8 mouse cellular contexts compared by ENCODE assay signal in the genomic region with DNA sequence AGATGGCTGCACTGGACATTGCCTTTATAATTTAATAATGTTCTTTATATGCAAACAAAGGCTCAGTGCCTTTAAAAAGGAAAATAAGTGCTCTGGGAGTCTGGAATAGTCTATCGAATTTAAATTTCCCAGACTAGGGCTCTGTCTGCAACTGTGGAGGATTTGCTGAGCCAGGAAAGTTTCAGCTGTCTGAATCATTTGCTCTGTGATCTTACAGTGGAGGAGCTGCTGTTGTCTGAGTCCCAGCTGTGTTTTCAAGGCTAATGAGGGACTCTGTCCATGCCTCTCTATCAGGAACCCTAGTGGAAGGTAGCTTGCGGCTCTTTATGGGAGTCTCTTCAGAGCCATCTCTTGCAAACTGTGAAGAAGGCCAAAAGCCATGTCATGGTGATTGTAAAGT. TPM values are rescaled to one million over a fixed set of nuclear protein-coding genes. Genes with fewer than 3 reads are reported as not detected.
DNase-seq lines count a peak whose midpoint lies in the region; ATAC-seq and TF ChIP-seq lines count a peak whose summit lies in the region.
"Not testable (repeated sequence)": the region's sequence is repeated elsewhere in the genome, so short reads cannot be mapped to it uniquely, and the experiment has no call there.

No protein-coding gene starts in this region.

- H3K4me3 ChIP-seq in embryonic facial prominence, embryonic 11.5 days (ENCODE audit: low read depth, low read length) = peak overlapping the region; percentile 58
- peak overlapping the region; percentile 60 for H3K4me3 ChIP-seq in hindbrain, embryonic 13.5 days
- peak overlapping the region; percentile 58 for H3K4me3 ChIP-seq in kidney, postnatal 0 days (replicated peaks; ENCODE audit: low read depth, low read length)
- H3K4me3 ChIP-seq in liver, embryonic 16.5 days (ENCODE audit: low read depth, low read length) = peak overlapping the region; percentile 65
- peak overlapping the region; percentile 49 for H3K4me3 ChIP-seq in midbrain, embryonic 14.5 days (replicated peaks; ENCODE audit: low read depth, low read length)
- H3K4me3 ChIP-seq in stomach, embryonic 14.5 days (ENCODE audit: low read depth, low read length) = peak overlapping the region; percentile 45

- not testable (repeated sequence) for H3K36me3 ChIP-seq in embryonic facial prominence, embryonic 11.5 days (replicated peaks; ENCODE audit: control insufficient read depth, insufficient read depth, low read depth, low read length); hindbrain, embryonic 13.5 days; kidney, postnatal 0 days (ENCODE audit: insufficient read depth, low read length); liver, embryonic 16.5 days (ENCODE audit: control insufficient read depth, insufficient read depth); midbrain, embryonic 14.5 days (ENCODE audit: control insufficient read depth, insufficient read depth, low read length); stomach, embryonic 14.5 days (ENCODE audit: control insufficient read depth, insufficient read depth, low read length)

- H3K9ac ChIP-seq in embryonic facial prominence, embryonic 11.5 days (replicated peaks; ENCODE audit: low read length) = peak overlapping the region; percentile 60
- peak overlapping the region; percentile 77 for H3K9ac ChIP-seq in hindbrain, embryonic 13.5 days
- peak overlapping the region; percentile 47; the same call in 1 of the 2 replicates for H3K9ac ChIP-seq in kidney, postnatal 0 days (ENCODE audit: low read depth, low read length)
- not testable (repeated sequence) for H3K9ac ChIP-seq in liver, embryonic 16.5 days (ENCODE audit: low read depth, low read length)
- peak overlapping the region; percentile 45; the same call in 1 of the 2 replicates for H3K9ac ChIP-seq in midbrain, embryonic 14.5 days (replicated peaks; ENCODE audit: low read length)
- peak overlapping the region; percentile 18; the same call in 1 of the 2 replicates for H3K9ac ChIP-seq in stomach, embryonic 14.5 days (replicated peaks; ENCODE audit: low read depth, low read length)

- H3K27ac ChIP-seq in embryonic facial prominence, embryonic 11.5 days (replicated peaks; ENCODE audit: low read depth, low read length); hindbrain, embryonic 13.5 days; kidney, postnatal 0 days; liver, embryonic 16.5 days (ENCODE audit: low read length); midbrain, embryonic 14.5 days (replicated peaks; ENCODE audit: low read depth, low read length); stomach, embryonic 14.5 days (ENCODE audit: low read length): not testable (repeated sequence)

- not testable (repeated sequence) for H3K27me3 ChIP-seq in embryonic facial prominence, embryonic 11.5 days (ENCODE audit: control insufficient read depth, insufficient read depth, low read length); hindbrain, embryonic 13.5 days; kidney, postnatal 0 days (ENCODE audit: insufficient read depth, low read length); liver, embryonic 16.5 days (ENCODE audit: control insufficient read depth, insufficient read depth, low read depth, low read length); midbrain, embryonic 14.5 days (ENCODE audit: control insufficient read depth, insufficient read depth, low read length); stomach, embryonic 14.5 days (ENCODE audit: control insufficient read depth, insufficient read depth, low read length)

- H3K9me3 ChIP-seq in embryonic facial prominence, embryonic 11.5 days (replicated peaks; ENCODE audit: control insufficient read depth, low read length); hindbrain, embryonic 13.5 days; kidney, postnatal 0 days (replicated peaks; ENCODE audit: low read length); liver, embryonic 16.5 days (replicated peaks; ENCODE audit: control insufficient read depth, low read length); midbrain, embryonic 14.5 days (ENCODE audit: control insufficient read depth, low read length); stomach, embryonic 14.5 days (ENCODE audit: control insufficient read depth, low read depth, low read length): not testable (repeated sequence)

- WGBS in embryonic facial prominence, embryonic 11.5 days = 31% methylated on average over 2 of the region's 2 CpGs
- WGBS in hindbrain, embryonic 13.5 days = 14% methylated on average over 2 of the region's 2 CpGs
- 10% methylated on average over 2 of the region's 2 CpGs for WGBS in kidney, postnatal 0 days
- WGBS in liver, embryonic 16.5 days (ENCODE audit: insufficient replicate concordance) = 4% methylated on average over 2 of the region's 2 CpGs
- WGBS in midbrain, embryonic 14.5 days = 24% methylated on average over 2 of the region's 2 CpGs
- 20% methylated on average over 2 of the region's 2 CpGs for whole genome bisulfite sequencing in stomach, embryonic 14.5 days

- TF ChIP-seq CTCF in kidney, postnatal 0 days (IDR thresholded peaks at IDR 0.05; ENCODE audit: low read depth) = not testable (repeated sequence)

- ATAC-seq in embryonic facial prominence, embryonic 11.5 days (replicated peaks; ENCODE audit: insufficient number of reproducible peaks, low FRiP score, low TSS enrichment, low read depth); hindbrain, embryonic 13.5 days (ENCODE audit: low FRiP score); kidney, postnatal 0 days (replicated peaks; ENCODE audit: low FRiP score, low read depth); liver, embryonic 16.5 days (ENCODE audit: low read depth); midbrain, embryonic 14.5 days (ENCODE audit: low FRiP score, low TSS enrichment); stomach, embryonic 14.5 days (ENCODE audit: insufficient number of reproducible peaks, insufficient read depth, low FRiP score, low read depth): not testable (repeated sequence)

- peak overlapping the region; percentile 40 for H3K4me2 ChIP-seq in embryonic facial prominence, embryonic 11.5 days (ENCODE audit: low read depth, low read length)
- peak overlapping the region; percentile 55 for H3K4me2 ChIP-seq in hindbrain, embryonic 13.5 days
- peak overlapping the region; percentile 51 for H3K4me2 ChIP-seq in kidney, postnatal 0 days (ENCODE audit: low read length)
- H3K4me2 ChIP-seq in liver, embryonic 16.5 days (ENCODE audit: low read depth, low read length) = peak overlapping the region; percentile 49
- peak overlapping the region; percentile 55 for H3K4me2 ChIP-seq in midbrain, embryonic 14.5 days (ENCODE audit: low read length)
- H3K4me2 ChIP-seq in stomach, embryonic 14.5 days (replicated peaks; ENCODE audit: low read depth, low read length) = peak overlapping the region; percentile 36

- peak; percentile 50 to 85 for DNase-seq in adrenal gland, adult (ENCODE audit: inconsistent age in 2 of 2, low spot score in 1 of 2)
- DNase-seq in embryonic facial prominence, embryonic 11.5 days (ENCODE audit: low spot score); kidney, postnatal 0 days (ENCODE audit: low spot score): not testable (repeated sequence)
- DNase-seq in frontal cortex, postnatal 36 days (ENCODE audit: low spot score in 2 of 2) = peak; percentile 3 to 17
- DNase-seq in midbrain, embryonic 14.5 days = peak; percentile 1

- H3K4me1 ChIP-seq in embryonic facial prominence, embryonic 11.5 days (ENCODE audit: control insufficient read depth, insufficient read depth, low read length); hindbrain, embryonic 13.5 days (replicated peaks); kidney, postnatal 0 days (replicated peaks; ENCODE audit: insufficient read depth, low read length); liver, embryonic 16.5 days (ENCODE audit: control insufficient read depth, low read depth, low read length); midbrain, embryonic 14.5 days (ENCODE audit: control insufficient read depth, insufficient read depth, low read length); stomach, embryonic 14.5 days (ENCODE audit: control insufficient read depth, insufficient read depth, low read length): not testable (repeated sequence)

RNA-seq across cellular contexts. Expression of a gene that starts 0.8 kb away (rescaled TPM):
- polyA plus RNA-seq in embryonic facial prominence, embryonic 11.5 days (2014; fragmentation: Nextera tagmentation; extraction: Ambion mirVana) = 13.2 TPM in 2 replicates
- polyA plus RNA-seq in hindbrain, embryonic 13.5 days (2015; fragmentation: Nextera tagmentation; extraction: Ambion mirVana) = 9.3 and 9.8 TPM in 2 replicates
- polyA plus RNA-seq in kidney, postnatal 0 days (2015; fragmentation: Nextera tagmentation; extraction: Ambion mirVana) = 12.0 and 13.4 TPM in 2 replicates
- 3.8 and 4.2 TPM in 2 replicates for polyA plus RNA-seq in liver, embryonic 16.5 days (2015; fragmentation: Nextera tagmentation; extraction: Ambion mirVana)
- polyA plus RNA-seq in midbrain, embryonic 14.5 days (2014; fragmentation: Nextera tagmentation; extraction: Ambion mirVana) = 9.0 and 9.4 TPM in 2 replicates
- polyA plus RNA-seq in stomach, embryonic 14.5 days (2014; fragmentation: Nextera tagmentation; extraction: Ambion mirVana) = 18.4 and 18.7 TPM in 2 replicates

RNA-seq across cellular contexts. Expression of a gene that starts 54.4 kb away (rescaled TPM):
- polyA plus RNA-seq in embryonic facial prominence, embryonic 11.5 days (2014; fragmentation: Nextera tagmentation; extraction: Ambion mirVana) = 18.8 and 22.9 TPM in 2 replicates
- 12.0 and 14.3 TPM in 2 replicates for polyA plus RNA-seq in hindbrain, embryonic 13.5 days (2015; fragmentation: Nextera tagmentation; extraction: Ambion mirVana)
- polyA plus RNA-seq in kidney, postnatal 0 days (2015; fragmentation: Nextera tagmentation; extraction: Ambion mirVana) = 16.7 and 16.9 TPM in 2 replicates
- polyA plus RNA-seq in liver, embryonic 16.5 days (2015; fragmentation: Nextera tagmentation; extraction: Ambion mirVana) = 3.4 and 4.4 TPM in 2 replicates
- 12.1 and 14.5 TPM in 2 replicates for polyA plus RNA-seq in midbrain, embryonic 14.5 days (2014; fragmentation: Nextera tagmentation; extraction: Ambion mirVana)
- 18.9 and 21.1 TPM in 2 replicates for polyA plus RNA-seq in stomach, embryonic 14.5 days (2014; fragmentation: Nextera tagmentation; extraction: Ambion mirVana)
